Mouse (Mus musculus) cerebellum, adult 9-11 months (tissue): ENCODE data around the gene Mrps23.

Experiments used
- DNase-seq: peaks from one replicate; pipeline ENCODE4 v3.0.0; 2022

The Mrps23 gene

GRCm38 (mm10) chr11:88203712-88204532 is at the start of gene Mrps23:
Mrps23 (plus strand) TSS chr11:88204388.
- DNase-seq = peak; percentile 94

- no peak for DNase-seq
Measured at GRCm38 (mm10) chr11:88154500-88154899, 49.7 kb upstream of the Mrps23 start.

- peak; percentile 67 for DNase-seq
Measured at GRCm38 (mm10) chr11:88155451-88155850, 48.7 kb upstream of the Mrps23 start.

GRCm38 (mm10) chr11:88155998-88156397 is 48.2 kb upstream of the Mrps23 start:
- DNase-seq = no peak

GRCm38 (mm10) chr11:88156403-88156802 is 47.8 kb upstream of the Mrps23 start:
- peak; percentile 23 for DNase-seq

- DNase-seq = peak; percentile 81
Measured at GRCm38 (mm10) chr11:88158842-88159246, 45.3 kb upstream of the Mrps23 start.

- peak; percentile 53 for DNase-seq
Measured at GRCm38 (mm10) chr11:88159389-88159788, 44.8 kb upstream of the Mrps23 start.

GRCm38 (mm10) chr11:88160316-88160715 is 43.9 kb upstream of the Mrps23 start:
- peak; percentile 45 for DNase-seq

- DNase-seq = peak; percentile 85
Measured at GRCm38 (mm10) chr11:88161051-88161581, 43.1 kb upstream of the Mrps23 start.

GRCm38 (mm10) chr11:88161651-88162362 is 42.4 kb upstream of the Mrps23 start:
- DNase-seq = peak; percentile 95

GRCm38 (mm10) chr11:88162740-88163139 is 41.4 kb upstream of the Mrps23 start:
- peak; percentile 64 for DNase-seq

- DNase-seq = no peak
Measured at GRCm38 (mm10) chr11:88164213-88164723, 39.9 kb upstream of the Mrps23 start.

GRCm38 (mm10) chr11:88164801-88165377 is 39.3 kb upstream of the Mrps23 start:
- DNase-seq = peak; percentile 71

GRCm38 (mm10) chr11:88165683-88166364 is 38.4 kb upstream of the Mrps23 start:
- DNase-seq = no peak

GRCm38 (mm10) chr11:88166471-88166870 is 37.7 kb upstream of the Mrps23 start:
- DNase-seq = no peak

- no peak for DNase-seq
Measured at GRCm38 (mm10) chr11:88168611-88169010, 35.6 kb upstream of the Mrps23 start.

GRCm38 (mm10) chr11:88169531-88170040 is 34.6 kb upstream of the Mrps23 start:
- DNase-seq = no peak

- DNase-seq = no peak
Measured at GRCm38 (mm10) chr11:88170606-88171005, 33.6 kb upstream of the Mrps23 start.

- peak; percentile 64 for DNase-seq
Measured at GRCm38 (mm10) chr11:88171876-88172442, 32.2 kb upstream of the Mrps23 start.

GRCm38 (mm10) chr11:88172601-88173325 is 31.4 kb upstream of the Mrps23 start:
- no peak for DNase-seq

GRCm38 (mm10) chr11:88173386-88174025 is 30.7 kb upstream of the Mrps23 start:
- no peak for DNase-seq
